Mouse (Mus musculus) forebrain, embryonic 14.5 days (tissue): ENCODE data around the gene Sema5b. TPM values are rescaled to one million over a fixed set of nuclear protein-coding genes. Genes with fewer than 3 reads are reported as not detected.

Experiments
- ATAC-seq: fragments of 200-750 bp; cut with Nextera tagmentation; 2 replicates; pipeline ENCODE4 v1.8.0; 2017; ENCODE audit warnings: mild to moderate bottlenecking, moderate library complexity
- DNase-seq: peaks from one replicate; pipeline ENCODE4 v3.0.0-alpha.2; 2015; ENCODE audit warnings: low spot score
- H3K27ac ChIP-seq: fragments of 300-500 bp; sonication (generic); 2 replicates; pipeline ENCODE4 v1.5.1; 2014; ENCODE audit warnings: low read depth, mild to moderate bottlenecking, control low read depth, low read length, moderate library complexity
- H3K27me3 ChIP-seq: fragments of 300-500 bp; sonication (generic); replicated peaks from 2 replicates; pipeline ENCODE4 v1.6.1; 2014; ENCODE audit warnings: low read length, control low read depth, mixed read lengths; ENCODE audit not compliant: control insufficient read depth, insufficient read depth
- H3K36me3 ChIP-seq: fragments of 300-500 bp; sonication (generic); 2 replicates; pipeline ENCODE4 v1.6.1; 2014; ENCODE audit warnings: low read length, control low read depth; ENCODE audit not compliant: control insufficient read depth, insufficient read depth
- H3K4me1 ChIP-seq: fragments of 300-500 bp; sonication (generic); 2 replicates; pipeline ENCODE4 v1.6.1; 2014; ENCODE audit warnings: antibody characterized with exemption, low read length, control low read depth; ENCODE audit not compliant: control insufficient read depth, insufficient read depth
- H3K4me2 ChIP-seq: fragments of 300-500 bp; sonication (generic); 2 replicates; pipeline ENCODE4 v1.6.1; 2014; ENCODE audit warnings: mild to moderate bottlenecking, control low read depth, low read length
- H3K4me3 ChIP-seq: fragments of 300-500 bp; sonication (generic); 2 replicates; pipeline ENCODE4 v1.5.1; 2014; ENCODE audit warnings: low read depth, low read length, control low read depth
- H3K9ac ChIP-seq: fragments of 300-500 bp; sonication (generic); 2 replicates; pipeline ENCODE4 v1.6.1; 2014; ENCODE audit warnings: mild to moderate bottlenecking, low read length, control low read depth, moderate library complexity
- H3K9me3 ChIP-seq: fragments of 300-500 bp; sonication (generic); replicated peaks from 2 replicates; pipeline ENCODE4 v1.6.1; 2016; ENCODE audit warnings: low read length, control low read depth, mixed read lengths; ENCODE audit not compliant: control insufficient read depth
- WGBS: fragments of 180-500 bp; shearing (Covaris S2); extraction: QIAGEN DNeasy Blood & Tissue Kit; methylation state at CpG from one replicate; pipeline ENCODE4 v1.1.7; 2014; 5-methylcytosine and 5-hydroxymethylcytosine counted together
- polyA plus RNA-seq: library from polyadenylated mRNA; unstranded; fragments of >200 nt; fragmentation: Nextera tagmentation; extraction: Ambion mirVana; gene quantifications from 2 replicates; pipeline ENCODE4 v1.2.1, GENCODE M21; 2014

Gene Sema5b
- polyA plus RNA-seq = 10.5 and 13.7 TPM in 2 replicates

GRCm38 (mm10) chr16:35541117-35541641 lies at the start of gene Sema5b:
Sema5b (plus strand) TSS chr16:35541145.
- H3K27ac ChIP-seq = peak within 1 kb of the TSS; percentile 87
- H3K4me1 ChIP-seq = peaks cover 8% of the 10 kb centered on the region
- H3K27me3 ChIP-seq = 0 out of 2 replicates have a peak, but pooled peaks cover 2% of the 10 kb centered on the region
- peak; percentile 93 for DNase-seq
- H3K9me3 ChIP-seq = no peaks in the 10 kb centered on the region
- peak within 1 kb of the TSS; percentile 77 for H3K4me2 ChIP-seq
- no peaks in the 10 kb centered on the region for H3K36me3 ChIP-seq
- under 1% methylated on average over 49 of the region's 54 CpGs for WGBS
- H3K4me3 ChIP-seq = peak within 1 kb of the TSS; percentile 87
- peak; percentile 89 for ATAC-seq
- peak within 1 kb of the TSS; percentile 95 for H3K9ac ChIP-seq

DNA sequence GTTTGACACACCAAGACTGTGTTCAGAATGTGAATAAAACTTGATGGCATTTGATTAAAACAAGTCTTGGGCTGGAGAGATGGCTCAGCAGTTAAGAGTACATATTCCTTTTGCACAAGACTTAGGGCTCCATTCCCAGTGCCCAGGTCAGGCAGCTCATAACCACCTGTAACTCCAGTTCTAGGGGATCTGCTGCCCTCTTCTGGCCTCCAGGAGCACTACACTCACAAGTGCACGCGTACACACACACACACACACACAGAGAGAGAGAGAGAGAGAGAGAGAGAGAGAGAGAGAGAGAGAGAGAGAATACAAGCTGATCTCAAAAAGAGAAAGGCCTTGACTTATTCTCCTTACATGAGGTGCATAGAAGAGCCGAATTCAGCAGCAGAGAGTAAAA lies 40.6 kb upstream of the Sema5b start:
- WGBS = 90% methylated on average over 3 of the region's 3 CpGs
- H3K27ac ChIP-seq = no peak overlapping the region

DNA sequence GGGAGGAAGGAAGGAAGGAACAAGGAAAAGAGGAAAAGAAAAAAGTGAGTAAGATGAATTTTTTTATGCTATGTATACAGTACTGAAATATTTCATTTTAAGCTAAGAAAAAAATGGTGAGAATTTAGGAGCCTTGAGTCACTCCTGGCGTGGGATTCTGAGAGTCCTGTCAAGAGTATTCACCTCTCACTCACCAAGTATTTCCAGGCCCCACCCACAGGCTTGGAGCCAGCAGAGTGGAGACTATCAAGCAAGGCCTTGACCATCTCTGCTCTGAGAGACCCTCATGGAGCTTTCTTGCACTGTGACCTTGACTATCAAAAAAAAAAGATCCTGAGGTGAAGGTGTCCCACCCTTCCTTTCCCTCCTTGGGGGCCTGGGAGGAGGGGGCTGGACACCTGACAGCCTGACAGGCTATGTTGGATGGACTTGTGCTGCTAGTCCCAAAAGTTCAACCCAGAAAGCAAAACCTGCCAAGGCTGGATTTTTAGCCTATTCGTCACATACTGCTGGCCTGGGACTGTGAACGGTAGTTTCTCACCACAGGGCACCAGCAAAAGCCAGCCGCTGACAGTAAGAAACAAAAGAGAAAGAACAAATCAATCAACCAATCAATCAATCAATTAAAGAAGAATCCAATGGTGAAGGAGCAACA lies 39.7 kb upstream of the Sema5b start:
- Histone ChIP-seq H3K36me3 (no peaks in the 10 kb centered on the region), H3K27me3 (no peaks in the 10 kb centered on the region), H3K9me3 (no peaks in the 10 kb centered on the region), H3K9ac (no peak overlapping the region), H3K4me2 (no peak overlapping the region), H3K27ac (no peak overlapping the region), H3K4me3 (no peak overlapping the region), H3K4me1 (no peaks in the 10 kb centered on the region)
- 74% methylated on average over 4 of the region's 4 CpGs for WGBS
- ATAC-seq (no peak), DNase-seq (no peak)

More for the DNA sequence above, 40.6 kb upstream of the Sema5b start:
- Histone ChIP-seq H3K4me2 (no peak overlapping the region), H3K9me3 (no peaks in the 10 kb centered on the region), H3K4me1 (no peaks in the 10 kb centered on the region), H3K27me3 (no peaks in the 10 kb centered on the region), H3K9ac (no peak overlapping the region), H3K36me3 (no peaks in the 10 kb centered on the region), H3K4me3 (no peak overlapping the region)
- ATAC-seq (no peak), DNase-seq (no peak)

- Histone ChIP-seq H3K27me3 (no peaks in the 10 kb centered on the region), H3K4me2 (no peak overlapping the region), H3K4me3 (no peak overlapping the region), H3K4me1 (no peaks in the 10 kb centered on the region), H3K27ac (no peak overlapping the region), H3K36me3 (no peaks in the 10 kb centered on the region), H3K9me3 (no peaks in the 10 kb centered on the region), H3K9ac (no peak overlapping the region)
- no peak for ATAC-seq
- DNase-seq = no peak
- WGBS = 90% methylated on average over 11 of the region's 11 CpGs
These were observed 38.5 kb upstream of the Sema5b start for GRCm38 (mm10) chr16:35502456-35502855.

GRCm38 (mm10) chr16:35504266-35504665 lies 36.7 kb upstream of the Sema5b start:
- no peak overlapping the region for H3K27ac ChIP-seq
- H3K4me3 ChIP-seq = no peak overlapping the region
- H3K36me3 ChIP-seq = no peaks in the 10 kb centered on the region
- no peaks in the 10 kb centered on the region for H3K27me3 ChIP-seq
- no peak for ATAC-seq
- WGBS = 78% methylated on average over 8 of the region's 8 CpGs
- no peak overlapping the region for H3K4me2 ChIP-seq
- no peak overlapping the region for H3K9ac ChIP-seq
- no peaks in the 10 kb centered on the region for H3K9me3 ChIP-seq
- DNase-seq = no peak
- no peaks in the 10 kb centered on the region for H3K4me1 ChIP-seq

- ATAC-seq = no peak
- WGBS = 87% methylated on average over 4 of the region's 4 CpGs
- Histone ChIP-seq H3K4me3 (no peak overlapping the region), H3K9ac (no peak overlapping the region), H3K27me3 (no peaks in the 10 kb centered on the region), H3K4me2 (no peak overlapping the region), H3K4me1 (no peaks in the 10 kb centered on the region), H3K36me3 (no peaks in the 10 kb centered on the region), H3K9me3 (no peaks in the 10 kb centered on the region), H3K27ac (no peak overlapping the region)
- no peak for DNase-seq
These were observed 35.2 kb upstream of the Sema5b start for GRCm38 (mm10) chr16:35505786-35506185.

DNA sequence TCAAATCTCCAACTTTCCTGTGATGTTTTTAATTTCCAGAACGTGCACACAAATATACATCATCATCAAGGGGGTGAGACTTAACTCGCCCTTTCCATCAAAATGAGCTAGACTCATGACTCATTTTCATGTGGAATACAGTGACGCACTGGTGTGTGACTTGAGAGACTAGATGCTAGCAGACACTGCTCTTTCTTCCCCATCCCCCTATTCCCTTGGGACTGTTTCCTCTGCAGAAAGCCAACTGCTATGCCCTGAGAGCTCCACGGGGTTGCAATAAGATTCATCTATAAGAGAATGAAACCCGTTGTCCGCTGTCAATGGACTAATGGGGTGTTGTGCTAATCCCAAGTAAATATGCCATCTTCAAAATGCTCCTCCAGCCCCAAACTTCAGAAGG lies 32.4 kb upstream of the Sema5b start:
- no peak for ATAC-seq
- WGBS = 86% methylated on average over 6 of the region's 6 CpGs

GRCm38 (mm10) chr16:35509331-35510070 lies 31.4 kb upstream of the Sema5b start:
- no peaks in the 10 kb centered on the region for H3K9me3 ChIP-seq
- H3K27me3 ChIP-seq = no peaks in the 10 kb centered on the region
- WGBS = 60% methylated on average over 11 of the region's 11 CpGs
- H3K4me3 ChIP-seq = no peak overlapping the region
- H3K4me2 ChIP-seq = no peak overlapping the region
- H3K4me1 ChIP-seq = no peaks in the 10 kb centered on the region
- H3K9ac ChIP-seq = no peak overlapping the region
- H3K27ac ChIP-seq = no peak overlapping the region
- H3K36me3 ChIP-seq = no peaks in the 10 kb centered on the region
- ATAC-seq = no peak
- no peak for DNase-seq

More for the DNA sequence above, 32.4 kb upstream of the Sema5b start:
- Histone ChIP-seq H3K36me3 (no peaks in the 10 kb centered on the region), H3K9ac (no peak overlapping the region), H3K4me2 (no peak overlapping the region), H3K9me3 (no peaks in the 10 kb centered on the region), H3K4me1 (no peaks in the 10 kb centered on the region), H3K27ac (no peak overlapping the region), H3K4me3 (no peak overlapping the region), H3K27me3 (no peaks in the 10 kb centered on the region)
- DNase-seq = no peak
